Mouse (Mus musculus): ENCODE data around the gene Gpd1l. TPM values are rescaled to one million over a fixed set of nuclear protein-coding genes. Genes with fewer than 3 reads are reported as not detected.
"Not testable (repeated sequence)": the region's sequence is repeated elsewhere in the genome, so short reads cannot be mapped to it uniquely, and the experiment has no call there.

The Gpd1l gene
- total RNA-seq (2021): 10 to 100 TPM; 75.2 to 78.3 TPM
- long read RNA-seq, experiment 1, full-length matches to known transcripts: 28 of 59 reads
- long read RNA-seq, experiment 1, partial matches to known transcripts: 2 of 59 reads
- long read RNA-seq, experiment 1, other reads (novel, unspliced or antisense): 29 of 59 reads
- long read RNA-seq, experiment 2, full-length matches to known transcripts: 48 of 116 reads
- long read RNA-seq, experiment 2, partial matches to known transcripts: 7 of 116 reads
- long read RNA-seq, experiment 2, other reads (novel, unspliced or antisense): 61 of 116 reads

GRCm38 (mm10) chr9:114933723-114934171 lies at the start of gene Gpd1l:
Gpd1l (minus strand) TSS chr9:114933987.
- peak within 1 kb of the TSS; percentile 89 for H3K27ac ChIP-seq
- DNase-seq (ENCODE audit: low spot score in 2 of 2): peak; percentile 97
- peak within 1 kb of the TSS; percentile 69 for H3K4me3 ChIP-seq
- no peak for TF ChIP-seq CTCF (conservative IDR thresholded peaks at IDR 0.05)

GRCm38 (mm10) chr9:114982689-114983360 lies 49.0 kb upstream of the Gpd1l start, which contains the start of gene Rps27rt:
Rps27rt (minus strand) TSS chr9:114982739.
- DNase-seq (ENCODE audit: low spot score in 2 of 2): peak in 1 of 2 experiments; percentile 18
- TF ChIP-seq CTCF (conservative IDR thresholded peaks at IDR 0.05): no peak
- Histone ChIP-seq H3K4me3 (no peak within 1 kb of the TSS), H3K27ac (no peak within 1 kb of the TSS)

DNA sequence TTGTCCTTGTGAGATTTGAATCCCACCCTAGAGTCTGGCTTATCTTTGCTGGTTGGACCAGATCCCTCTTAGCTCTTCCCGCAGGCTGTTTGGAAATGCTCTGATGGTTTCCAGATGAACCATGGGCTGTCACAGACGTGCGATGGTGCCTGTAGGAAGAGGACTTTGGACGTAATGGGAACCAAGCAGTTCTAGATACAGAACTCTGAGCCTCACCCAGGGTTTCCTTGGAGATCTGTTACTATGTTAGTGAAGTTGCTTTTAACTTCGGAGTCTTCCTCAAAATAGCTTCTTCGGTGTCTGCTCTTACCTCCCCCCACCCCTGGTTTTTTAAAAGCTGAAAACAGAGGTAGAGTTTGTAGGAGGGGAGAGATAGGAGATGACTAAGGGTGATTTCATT lies 46.2 kb upstream of the Gpd1l start:
- H3K27ac ChIP-seq: no peak overlapping the region
- H3K4me3 ChIP-seq: no peak overlapping the region; the same call in 1 of the 2 replicates
- no peak for TF ChIP-seq CTCF (conservative IDR thresholded peaks at IDR 0.05)
- no peak for DNase-seq (ENCODE audit: low spot score in 2 of 2)

GRCm38 (mm10) chr9:114978281-114979111 lies 44.7 kb upstream of the Gpd1l start, which contains the start of gene Osbpl10:
Osbpl10 (plus strand) TSS chr9:114978569.
- DNase-seq (ENCODE audit: low spot score in 2 of 2): peak; percentile 69 to 84
- TF ChIP-seq CTCF (conservative IDR thresholded peaks at IDR 0.05): peak; percentile 52
- H3K4me3 ChIP-seq: peak within 1 kb of the TSS; percentile 82
- peak within 1 kb of the TSS; percentile 96 for H3K27ac ChIP-seq

- TF ChIP-seq CTCF (conservative IDR thresholded peaks at IDR 0.05): no peak
- peak; percentile 30 to 32 for DNase-seq (ENCODE audit: low spot score in 2 of 2)
- peak overlapping the region; percentile 96 for H3K27ac ChIP-seq
- H3K4me3 ChIP-seq: peak overlapping the region; percentile 82
Measured at GRCm38 (mm10) chr9:114977461-114978280, 43.9 kb upstream of the Gpd1l start.

DNA sequence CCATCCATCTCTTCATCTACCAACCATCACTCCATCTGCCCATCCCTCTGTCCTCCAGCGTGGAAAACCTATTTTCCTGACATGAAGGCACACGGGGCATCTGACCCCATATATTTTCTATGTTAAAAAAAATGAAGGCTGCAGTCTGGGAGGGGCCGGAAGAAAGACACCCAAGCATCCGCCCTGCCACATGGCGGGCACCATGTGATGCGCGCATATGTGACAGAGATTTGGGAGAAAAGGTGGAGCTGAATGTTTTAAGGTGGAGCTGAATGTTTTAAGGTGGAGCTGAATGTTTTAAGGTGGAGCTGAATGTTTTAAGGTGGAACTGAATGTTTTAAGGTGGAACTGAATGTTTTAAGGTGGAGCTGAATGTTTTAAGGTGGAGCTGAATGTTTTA lies 32.5 kb upstream of the Gpd1l start:
- H3K4me3 ChIP-seq; H3K27ac ChIP-seq; DNase-seq (ENCODE audit: low spot score in 2 of 2): not testable (repeated sequence)

DNA sequence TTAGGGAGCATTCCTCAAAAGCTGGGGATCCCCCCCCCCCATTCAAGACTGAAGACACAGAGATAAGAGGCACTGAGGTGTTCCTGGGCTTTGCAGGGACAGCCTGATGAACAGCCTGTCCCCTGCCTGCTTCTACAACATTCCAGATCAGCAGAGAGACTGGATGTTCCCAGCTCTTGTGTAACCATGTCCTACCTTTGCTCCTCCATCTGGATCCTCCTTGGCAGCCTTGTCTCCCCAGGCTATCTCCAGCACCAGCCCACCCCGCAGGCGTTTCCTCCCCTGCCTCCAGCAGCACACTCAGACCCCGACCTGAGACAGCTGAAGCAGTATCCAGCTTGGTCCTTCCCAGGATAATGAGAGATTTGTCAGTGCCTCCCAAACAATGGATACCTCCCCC lies 30.3 kb upstream of the Gpd1l start:
- TF ChIP-seq CTCF (conservative IDR thresholded peaks at IDR 0.05): no peak
- DNase-seq (ENCODE audit: low spot score in 2 of 2): no peak
- no peak overlapping the region for H3K4me3 ChIP-seq

GRCm38 (mm10) chr9:114960844-114961243 lies 27.1 kb upstream of the Gpd1l start:
- no peak for TF ChIP-seq CTCF (conservative IDR thresholded peaks at IDR 0.05)

More for the DNA sequence above, 30.3 kb upstream of the Gpd1l start:
- no peak overlapping the region for H3K27ac ChIP-seq

GRCm38 (mm10) chr9:114960043-114960789 lies 26.4 kb upstream of the Gpd1l start:
- no peak overlapping the region for H3K27ac ChIP-seq
- H3K4me3 ChIP-seq: no peak overlapping the region
- no peak for TF ChIP-seq CTCF (conservative IDR thresholded peaks at IDR 0.05)
- DNase-seq (ENCODE audit: low spot score in 2 of 2): no peak

More at GRCm38 (mm10) chr9:114960844-114961243, 27.1 kb upstream of the Gpd1l start:
- Histone ChIP-seq H3K27ac (no peak overlapping the region), H3K4me3 (no peak overlapping the region)
- DNase-seq (ENCODE audit: low spot score in 2 of 2): no peak

GRCm38 (mm10) chr9:114956945-114957344 lies 23.2 kb upstream of the Gpd1l start:
- no peak for DNase-seq (ENCODE audit: low spot score in 2 of 2)
- H3K4me3 ChIP-seq: no peak overlapping the region
- H3K27ac ChIP-seq: no peak overlapping the region
- TF ChIP-seq CTCF (conservative IDR thresholded peaks at IDR 0.05): peak; percentile 86

DNA sequence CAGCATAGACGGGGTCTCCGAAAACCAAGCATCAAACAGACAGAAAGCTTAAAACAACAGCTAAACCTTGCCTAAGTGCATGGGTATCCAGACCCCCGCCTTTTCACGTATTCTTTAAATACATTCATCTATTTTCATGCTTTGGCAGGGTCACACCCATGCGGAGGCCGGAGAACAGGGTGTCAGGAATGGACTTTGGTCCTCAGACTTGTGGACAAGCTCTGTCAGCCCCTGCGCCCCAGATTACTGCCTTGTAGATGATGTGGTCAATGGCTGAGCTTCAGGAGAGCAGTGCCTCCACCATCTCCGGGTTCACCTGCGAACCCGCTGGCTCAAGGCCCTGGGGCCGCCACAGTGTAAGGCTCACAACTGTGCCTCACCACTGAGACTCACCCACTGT lies 21.6 kb upstream of the Gpd1l start:
- no peak for TF ChIP-seq CTCF (conservative IDR thresholded peaks at IDR 0.05)

More for the DNA sequence above, 21.6 kb upstream of the Gpd1l start:
- Histone ChIP-seq H3K4me3 (no peak overlapping the region), H3K27ac (no peak overlapping the region)
- no peak for DNase-seq (ENCODE audit: low spot score in 2 of 2)
